In genomic region chr4:57607247-57607942, GRCm38 (mm10) we compare ENCODE assay signal across 8 mouse cellular contexts. TPM values are rescaled to one million over a fixed set of nuclear protein-coding genes. Genes with fewer than 3 reads are reported as not detected.
DNase-seq lines count a peak whose midpoint lies in the region; ATAC-seq lines count a peak whose summit lies in the region.

No protein-coding gene starts in this region.

- H3K9me3 ChIP-seq in hindbrain, embryonic 11.5 days (ENCODE audit: control insufficient read depth, low read length): no peaks in the 10 kb centered on the region

- ATAC-seq in hindbrain, embryonic 11.5 days (ENCODE audit: low FRiP score): no peak

- H3K9ac ChIP-seq in hindbrain, embryonic 11.5 days (ENCODE audit: low read depth, low read length): no peak overlapping the region

- H3K4me3 ChIP-seq in hindbrain, embryonic 11.5 days (ENCODE audit: low read depth, low read length): no peak overlapping the region

- H3K36me3 ChIP-seq in hindbrain, embryonic 11.5 days (ENCODE audit: control insufficient read depth, insufficient read depth, low read length): no peaks in the 10 kb centered on the region

- H3K27me3 ChIP-seq in hindbrain, embryonic 11.5 days (ENCODE audit: control insufficient read depth, insufficient read depth, low read length): no peaks in the 10 kb centered on the region

- H3K4me1 ChIP-seq in hindbrain, embryonic 11.5 days (replicated peaks; ENCODE audit: control insufficient read depth, insufficient read depth, low read length): 0 out of 2 replicates have a peak, but pooled peaks cover 2% of the 10 kb centered on the region

- H3K4me2 ChIP-seq in hindbrain, embryonic 11.5 days (replicated peaks; ENCODE audit: low read depth, low read length): no peak overlapping the region

- no peak overlapping the region for H3K27ac ChIP-seq in hindbrain, embryonic 11.5 days (ENCODE audit: low read depth, low read length)

- DNase-seq in WW6 (ENCODE audit: low read depth, low spot score): peak; percentile 40
- peak; percentile 96 to 98 for DNase-seq in cerebellum, postnatal 10 days
- DNase-seq in frontal cortex, postnatal 14 days (ENCODE audit: low spot score in 2 of 2): peak; percentile 69 to 85
- peak; percentile 92 for DNase-seq in hindbrain, embryonic 11.5 days (ENCODE audit: low spot score)
- peak; percentile 85 for DNase-seq in layer of hippocampus, adult 9-10 months (ENCODE audit: low spot score)
- DNase-seq in lung, postnatal 10 days: peak; percentile 94
- peak; percentile 88 for DNase-seq in right cerebral cortex, adult 18-20 months
- DNase-seq in urinary bladder, postnatal 4 days (ENCODE audit: low spot score in 2 of 2): peak; percentile 78 to 92

- 48% methylated on average over 22 of the region's 22 CpGs for WGBS in hindbrain, embryonic 11.5 days

RNA-seq across cellular contexts. Expression of gene Pakap, which starts 39.4 kb away (rescaled TPM):
- polyA plus RNA-seq in hindbrain, embryonic 11.5 days (2014; fragmentation: Nextera tagmentation; extraction: Ambion mirVana): 23.9 and 24.7 TPM in 2 replicates

Comparison
In these comparisons a context has a peak if more than half of its experiments do, and no peak if none do; other contexts are left out.
1. DNase-seq: peak in every context shown above with its lines; median percentile 97 in cerebellum, postnatal 10 days; 94 in lung, postnatal 10 days; 92 in hindbrain, embryonic 11.5 days; 88 in right cerebral cortex, adult 18-20 months; 85 in layer of hippocampus, adult 9-10 months; 85 in urinary bladder, postnatal 4 days; 77 in frontal cortex, postnatal 14 days; 40 in WW6.